Mouse (Mus musculus) megakaryocyte, adult 5-6 weeks (primary cell): ENCODE measurements at regions not wholly inside any gene's neighbourhood (a gene's known extent, or its start where the extent isn't known, plus 50 kb on each side); places are given as distances from the start of the nearest gene placed in this dataset.

Source experiments
- ATAC-seq: 2 replicates; pipeline ENCODE4 v1.8.0; 2016; ENCODE audit warnings: mild to moderate bottlenecking, inconsistent platforms; ENCODE audit not compliant: poor library complexity, severe bottlenecking

DNA sequence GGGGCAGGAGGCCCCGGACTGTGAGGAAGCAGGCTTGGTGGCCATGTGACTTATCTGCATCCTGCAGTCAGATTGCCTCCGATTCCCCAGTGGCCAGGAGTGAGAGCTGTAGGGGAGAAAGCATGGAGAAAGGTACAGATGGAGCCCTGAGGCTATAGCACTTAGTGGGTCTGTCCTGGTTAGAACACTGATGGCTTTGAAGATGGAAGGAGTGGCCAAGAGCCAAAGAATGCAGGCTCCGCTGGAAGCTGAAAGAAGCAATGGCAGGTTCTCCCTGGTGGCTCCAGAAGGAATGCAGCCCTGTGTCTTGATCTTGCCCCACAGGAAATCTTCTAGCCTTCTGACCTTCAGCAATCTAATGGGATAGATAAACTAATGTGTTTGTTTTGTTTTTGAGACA lies 926.3 kb downstream of the 4930447A16Rik start:
- ATAC-seq: no peak

- ATAC-seq: no peak
Observed at GRCm38 (mm10) chr15:38353371-38353770, 928.0 kb downstream of the 4930447A16Rik start.

DNA sequence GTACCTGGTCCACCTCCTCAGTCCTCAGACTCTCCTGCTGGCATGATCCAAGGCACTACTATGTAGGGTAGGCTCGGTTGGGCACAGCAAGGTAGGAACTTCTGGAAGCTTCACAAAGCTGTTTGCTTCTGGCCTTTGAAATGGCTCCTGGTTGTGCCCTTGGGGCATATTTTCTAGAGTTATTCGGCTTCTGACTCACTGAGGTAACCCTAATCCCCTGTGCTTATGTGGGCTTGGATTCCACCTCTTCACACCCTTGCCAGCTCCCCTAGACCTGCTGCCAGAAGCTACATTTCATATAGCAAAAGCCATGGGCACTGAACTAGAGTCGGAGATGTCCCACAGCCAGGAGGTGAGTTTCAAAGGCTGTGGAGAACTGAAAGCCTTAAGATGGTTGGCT lies 933.7 kb downstream of the 4930447A16Rik start:
- ATAC-seq: no peak

- no peak for ATAC-seq
Observed at GRCm38 (mm10) chr15:38363522-38363921, 938.2 kb downstream of the 4930447A16Rik start.

DNA sequence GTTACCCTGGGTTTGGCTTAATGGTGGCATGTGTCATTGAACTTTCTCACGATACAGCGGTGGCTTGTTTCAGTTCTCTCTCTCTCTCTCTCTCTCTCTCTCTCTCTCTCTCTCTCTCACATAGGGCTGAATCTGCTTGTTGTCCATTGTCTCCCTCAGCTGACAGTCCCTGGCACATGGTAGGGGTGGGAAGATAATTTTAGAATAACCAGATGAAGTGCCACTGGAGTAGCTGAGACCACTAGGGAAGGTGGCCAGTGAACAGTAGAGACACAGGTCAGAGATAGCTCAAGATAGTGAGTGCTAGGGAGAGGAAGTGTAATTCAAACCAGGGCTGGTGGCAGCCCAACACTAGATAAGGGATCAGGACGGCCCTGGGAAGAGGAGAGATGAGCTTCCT lies 938.7 kb downstream of the 4930447A16Rik start:
- no peak for ATAC-seq

DNA sequence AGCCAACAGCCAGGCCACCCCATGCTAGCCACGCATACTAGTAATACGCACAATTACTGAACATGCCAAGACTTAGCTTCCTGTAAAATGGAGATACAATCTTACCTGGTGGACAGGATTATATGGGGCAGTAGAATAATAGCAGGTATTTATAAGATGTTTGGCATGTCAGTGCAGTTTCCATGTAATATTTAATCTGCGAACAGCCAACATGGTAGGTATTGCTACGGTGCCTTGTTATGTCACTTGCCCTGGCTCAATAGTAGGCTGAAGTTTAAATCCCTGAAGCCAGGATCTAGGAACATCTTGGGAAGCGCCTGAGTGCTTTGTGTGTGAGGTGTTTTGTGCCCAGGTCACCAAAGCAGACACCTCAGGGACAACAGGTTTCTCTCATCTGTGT lies 942.3 kb downstream of the 4930447A16Rik start:
- no peak for ATAC-seq

DNA sequence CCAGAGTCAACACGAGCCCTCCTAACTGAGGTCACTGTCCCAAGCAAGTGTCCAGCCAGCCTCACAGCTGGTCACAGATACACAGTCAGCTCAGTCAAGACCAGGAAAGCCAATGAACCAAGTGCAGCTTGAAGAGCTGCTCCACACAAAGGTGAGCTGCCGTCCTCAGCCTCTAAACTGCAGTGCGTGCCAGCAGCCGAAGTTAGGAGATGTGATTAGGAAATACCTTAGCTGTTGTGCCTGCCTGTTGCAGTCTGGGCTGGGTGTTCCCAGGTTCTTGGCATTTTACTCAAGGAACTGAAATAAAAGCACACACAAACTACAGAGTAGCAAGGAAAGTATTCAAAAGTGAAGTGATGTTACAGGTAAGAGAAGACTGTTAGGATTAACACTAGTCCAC lies 942.9 kb downstream of the 4930447A16Rik start:
- no peak for ATAC-seq

DNA sequence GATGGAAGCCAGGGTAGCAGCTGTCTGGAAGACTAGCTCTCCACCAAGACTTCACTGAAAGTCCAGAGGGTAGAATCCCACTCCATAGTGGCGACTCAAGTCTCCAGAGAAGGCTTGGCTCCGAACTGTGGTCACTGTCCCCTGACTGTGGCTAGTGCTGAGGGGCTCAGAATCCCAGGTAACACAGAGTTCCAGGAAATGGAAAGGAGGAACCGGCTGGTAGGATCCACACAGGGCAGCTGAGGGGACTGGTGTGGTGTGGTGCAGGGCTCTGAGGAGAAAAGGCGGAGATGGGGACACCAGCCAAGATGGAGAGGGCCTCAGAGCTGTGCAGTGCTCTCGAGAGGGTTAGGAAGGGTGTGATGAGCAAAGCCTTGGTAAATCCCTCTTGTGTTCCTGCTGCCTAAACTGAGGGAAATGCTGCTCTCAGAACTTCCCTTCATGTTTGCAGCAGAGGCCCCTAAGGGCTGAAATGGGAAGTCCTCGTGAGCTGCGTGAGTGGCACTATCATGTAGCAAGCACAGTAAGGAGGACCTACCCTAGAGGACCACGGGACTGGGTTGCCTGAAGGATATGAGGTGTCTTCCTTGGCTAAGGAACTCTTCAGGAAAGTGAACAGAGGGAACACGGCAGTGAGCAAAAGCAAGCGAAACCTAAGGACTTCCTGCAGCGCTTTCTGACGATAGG lies 946.2 kb downstream of the 4930447A16Rik start:
- peak; percentile 77 for ATAC-seq

- peak; percentile 93 for ATAC-seq
Observed at GRCm38 (mm10) chr15:38373797-38374196, 948.4 kb downstream of the 4930447A16Rik start.

GRCm38 (mm10) chr15:38374786-38375185 lies 949.4 kb downstream of the 4930447A16Rik start:
- no peak for ATAC-seq

- ATAC-seq: no peak
Observed at GRCm38 (mm10) chr15:38378106-38378505, 952.8 kb downstream of the 4930447A16Rik start.

DNA sequence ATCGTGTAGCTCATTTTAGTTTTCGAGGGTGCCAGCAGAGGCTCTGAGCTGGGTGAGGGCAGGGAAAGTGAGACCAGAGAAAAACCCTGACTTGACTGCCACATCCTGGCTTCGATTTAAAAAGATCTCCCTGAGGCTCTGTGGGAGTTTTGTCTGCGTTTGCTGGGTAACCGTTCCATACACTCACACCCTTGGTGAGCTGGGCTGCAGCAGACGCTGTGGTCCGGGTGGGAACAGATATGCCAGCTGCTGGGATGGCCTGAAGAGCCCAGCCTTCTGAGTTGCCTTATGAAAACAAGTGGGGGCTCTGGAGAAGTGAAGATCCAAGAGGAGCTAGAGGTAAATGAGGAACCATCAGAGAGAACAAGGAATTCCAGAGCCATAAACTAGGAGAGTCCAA lies 962.3 kb downstream of the 4930447A16Rik start:
- ATAC-seq: no peak

DNA sequence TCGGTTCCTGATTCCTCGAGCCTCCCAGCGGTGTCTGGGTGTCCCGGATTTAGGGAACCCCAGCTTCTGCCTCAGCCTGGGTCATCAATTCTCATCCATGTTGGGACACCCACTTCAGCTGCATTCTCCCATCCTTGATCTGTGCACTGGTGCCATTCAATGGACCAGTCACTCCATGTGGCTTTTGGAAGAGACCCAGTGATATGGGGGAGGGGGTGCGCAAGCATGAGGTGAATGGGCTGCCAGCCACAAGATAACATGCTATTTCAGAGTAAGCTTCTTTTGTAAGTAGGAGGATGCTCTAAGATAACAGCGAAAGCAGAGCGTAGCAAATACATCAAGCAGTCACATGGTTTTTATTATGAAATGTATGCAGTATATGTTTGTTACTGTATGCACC lies 963.1 kb downstream of the 4930447A16Rik start:
- ATAC-seq: no peak

DNA sequence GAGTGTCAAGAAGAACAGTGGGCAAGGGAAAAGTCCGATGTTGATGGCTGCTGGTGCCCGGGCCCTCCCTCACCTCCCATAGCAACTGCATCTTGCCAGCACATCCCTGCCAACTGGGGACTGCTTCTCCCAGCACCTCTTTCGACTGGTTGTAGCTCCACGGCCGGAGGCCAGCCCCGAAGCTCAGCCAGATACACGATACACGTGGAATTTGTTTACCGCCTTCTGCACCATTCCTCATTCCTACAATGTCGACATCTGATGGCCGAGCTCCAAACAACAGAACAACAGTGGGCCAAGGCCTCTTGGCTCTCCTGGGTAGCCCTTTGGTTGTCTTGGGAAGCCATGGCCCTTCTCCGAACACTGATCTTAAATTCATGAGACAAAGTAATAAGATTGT lies 965.1 kb downstream of the 4930447A16Rik start:
- no peak for ATAC-seq

DNA sequence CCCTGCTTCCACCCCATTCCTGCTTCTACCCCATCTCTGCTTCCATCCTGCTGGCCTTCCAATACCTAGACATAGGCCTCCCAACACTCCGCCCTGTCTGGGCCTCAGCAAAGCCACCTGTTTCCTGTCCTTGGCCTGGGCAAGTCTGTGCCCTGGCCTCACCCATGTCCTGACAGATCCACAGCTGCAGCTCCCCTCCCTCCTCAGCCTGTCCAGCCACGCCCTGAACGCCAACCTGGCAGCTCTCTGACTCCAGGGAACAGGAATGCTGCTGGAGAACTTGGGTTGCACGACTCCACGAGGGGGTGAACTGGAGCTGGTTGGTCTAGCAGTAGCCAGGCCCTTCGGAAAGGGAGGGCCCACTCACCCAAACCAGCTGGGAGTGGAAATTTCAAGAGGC lies 966.1 kb downstream of the 4930447A16Rik start:
- ATAC-seq: no peak

DNA sequence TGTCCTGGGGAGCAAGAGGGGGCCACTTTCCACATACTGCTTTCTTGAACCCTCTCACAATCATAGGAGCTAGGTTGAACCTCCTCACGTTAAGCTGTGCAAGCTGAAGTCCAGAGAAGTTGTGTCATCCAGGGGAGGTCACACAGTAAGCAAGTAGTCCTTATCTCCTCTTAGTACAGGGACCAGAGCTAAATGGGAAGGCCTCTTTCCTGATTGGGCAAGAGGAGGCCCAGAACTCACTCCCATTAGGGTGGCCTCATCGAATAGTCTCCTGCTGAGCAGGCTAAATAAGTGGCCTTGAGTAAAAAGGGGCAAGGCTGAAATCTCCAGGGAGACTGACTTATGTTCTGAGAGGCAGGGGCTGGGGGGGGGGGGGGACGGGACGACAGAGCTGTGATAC lies 966.5 kb downstream of the 4930447A16Rik start:
- ATAC-seq: no peak

- no peak for ATAC-seq
Observed at GRCm38 (mm10) chr15:38392441-38393149, 967.2 kb downstream of the 4930447A16Rik start.

- ATAC-seq: no peak
Observed at GRCm38 (mm10) chr15:38398852-38399251, 973.5 kb downstream of the 4930447A16Rik start.

- no peak for ATAC-seq
Observed at GRCm38 (mm10) chr15:38402762-38403161, 977.4 kb downstream of the 4930447A16Rik start.

DNA sequence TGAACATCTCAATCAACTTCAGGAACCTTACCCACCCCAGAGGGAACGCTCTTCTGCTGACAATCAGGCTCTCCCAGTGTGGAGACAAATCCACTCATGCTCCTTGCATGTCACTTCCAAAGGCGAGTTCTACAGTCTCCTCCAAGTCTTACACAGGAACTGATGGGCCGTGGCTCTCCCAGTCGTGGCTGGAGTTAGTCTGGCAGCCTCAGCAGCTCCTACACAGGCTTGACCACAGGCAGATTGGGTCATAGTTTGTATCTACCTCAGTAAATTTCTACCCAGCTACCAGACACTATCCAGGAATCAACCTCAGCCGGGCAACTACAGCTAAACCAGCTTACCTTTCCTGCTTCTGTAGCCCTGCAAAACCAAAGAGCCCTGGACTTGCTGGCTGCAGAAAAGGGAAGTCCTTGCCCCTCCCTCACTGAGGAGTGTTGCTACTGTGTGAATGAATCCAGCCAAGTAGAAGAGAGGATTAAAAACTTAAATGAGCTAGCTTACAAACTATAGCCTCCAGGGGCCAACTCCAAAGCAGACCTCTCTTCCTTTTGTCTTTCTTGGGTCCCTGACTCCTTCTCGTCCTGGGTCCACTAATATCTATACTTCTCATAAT lies 978.5 kb downstream of the 4930447A16Rik start:
- ATAC-seq: peak; percentile 82

DNA sequence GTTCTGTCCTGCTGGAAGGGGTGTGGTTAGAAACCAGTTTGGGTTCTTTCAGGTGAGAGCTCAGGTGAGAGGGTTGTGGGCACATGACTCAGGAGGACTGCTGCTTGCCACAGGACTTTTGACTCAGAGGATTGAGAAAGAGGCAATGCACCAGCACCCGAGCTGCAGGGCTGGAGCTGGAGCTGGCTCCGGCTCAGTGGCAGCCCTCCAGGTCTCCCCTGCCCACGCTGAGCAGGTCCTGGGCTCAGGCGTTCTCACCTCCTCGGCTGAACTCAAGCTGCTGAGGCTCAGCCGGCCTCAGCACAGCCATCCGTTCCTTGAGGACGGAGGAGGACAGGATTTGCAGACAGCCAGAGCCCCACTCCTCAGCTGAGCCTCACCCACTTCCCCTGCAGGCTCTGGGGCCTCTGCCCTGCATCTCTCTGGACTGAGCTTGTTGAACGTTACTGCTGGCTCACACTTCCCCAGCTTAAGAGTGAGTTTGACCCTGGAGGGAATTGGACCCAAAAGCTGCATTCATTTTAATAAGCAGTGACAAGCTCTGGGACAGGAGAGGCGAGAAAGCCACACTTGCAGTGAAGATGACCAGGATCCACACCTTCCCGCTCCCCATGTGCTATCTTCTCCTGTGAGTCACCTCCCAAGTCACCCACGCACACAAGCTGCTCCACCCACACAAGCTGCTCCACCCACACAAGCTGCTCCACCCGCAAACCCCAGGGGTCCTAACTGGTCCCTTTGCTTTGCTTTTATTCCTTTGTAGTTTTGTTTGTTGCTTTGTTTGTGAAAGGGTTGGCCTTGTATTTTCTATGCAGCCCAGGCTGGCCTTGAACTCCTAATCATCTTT lies 981.0 kb downstream of the 4930447A16Rik start:
- peak; percentile 59 for ATAC-seq
